Mouse (Mus musculus): ENCODE results near the gene 2210408I21Rik.

2210408I21Rik gene

DNA sequence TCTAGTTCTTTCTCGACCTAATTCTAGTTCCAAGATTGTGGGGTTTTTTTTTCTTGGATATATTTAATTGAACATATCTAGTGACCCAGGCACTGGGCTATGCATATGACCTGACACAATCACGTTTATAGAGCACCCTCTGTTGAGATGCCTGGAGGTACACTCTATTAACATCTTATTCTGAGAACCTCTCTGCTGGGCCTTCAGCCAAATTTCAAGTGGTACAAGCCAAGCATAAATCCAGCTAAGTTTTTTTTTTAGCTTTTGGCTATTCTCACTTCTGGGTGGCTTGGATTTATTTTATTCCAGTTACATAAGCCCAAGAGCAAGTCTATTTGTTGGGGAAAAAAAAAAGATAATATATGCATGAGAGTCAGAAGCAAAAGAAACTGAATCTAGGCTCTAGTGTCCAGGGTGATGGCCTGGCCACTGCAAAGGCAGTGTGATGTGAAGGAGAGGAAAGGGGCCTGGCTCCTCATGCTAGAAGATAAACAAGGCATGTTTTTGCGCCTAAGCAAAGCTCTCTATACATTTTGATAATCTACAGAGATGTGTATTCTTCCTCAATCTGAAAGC lies 139.9 kb downstream of the 2210408I21Rik start:
- no peak for DNase-seq (ENCODE audit: low spot score in 2 of 2)

DNA sequence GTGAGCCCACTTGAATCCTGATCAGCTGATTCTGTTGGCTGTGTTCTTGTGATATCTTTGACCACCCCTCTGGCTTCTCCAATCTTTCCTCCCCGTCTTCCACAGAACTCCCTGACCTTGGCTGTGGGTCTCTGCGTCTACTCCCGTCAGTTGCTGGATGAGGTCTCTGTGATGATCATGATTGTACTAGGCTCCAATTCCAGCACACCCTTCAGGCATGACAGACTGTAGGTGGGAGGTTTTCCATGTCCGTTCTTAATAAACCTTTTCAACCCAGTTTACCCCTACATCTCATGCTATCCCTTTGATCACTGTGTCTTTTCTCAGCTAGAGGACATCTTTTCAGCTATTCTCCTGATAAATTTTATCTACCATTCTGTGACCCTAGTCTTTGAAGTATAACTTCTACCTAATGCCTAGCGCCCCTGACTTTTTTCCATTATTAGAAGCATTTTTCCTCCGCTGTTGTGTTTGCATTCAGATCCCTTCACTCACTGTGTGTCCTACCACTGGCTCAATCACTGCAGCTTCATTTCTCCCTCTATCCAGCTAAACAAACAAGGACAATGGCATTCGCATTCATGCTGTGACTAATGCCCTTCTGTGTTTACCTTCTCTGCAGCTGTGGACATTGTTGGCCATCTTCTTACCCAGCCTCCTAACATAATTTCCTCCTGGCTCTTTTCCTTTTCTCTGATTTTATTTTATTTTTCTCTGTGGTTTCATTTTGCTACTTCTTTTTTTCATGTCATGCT lies 143.5 kb downstream of the 2210408I21Rik start:
- DNase-seq (ENCODE audit: low spot score in 2 of 2): no peak

DNA sequence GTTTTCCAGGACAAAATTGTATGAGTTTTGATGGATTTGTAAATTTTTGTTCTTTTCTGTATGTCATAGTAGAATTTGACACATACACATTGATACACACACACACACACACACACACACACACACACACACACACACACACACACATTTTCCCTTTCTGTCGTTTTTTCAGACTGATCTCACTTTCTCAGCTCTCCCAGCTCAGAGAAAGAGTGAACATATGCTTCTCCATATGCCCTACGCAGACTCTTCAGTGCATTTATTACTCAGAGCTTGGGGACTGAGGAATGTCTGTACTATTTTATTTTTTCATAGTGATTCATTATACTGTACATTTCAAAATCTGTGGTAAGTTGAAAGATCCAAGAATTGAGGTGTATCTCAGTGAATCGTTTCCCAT lies 160.2 kb downstream of the 2210408I21Rik start:
- no peak for DNase-seq (ENCODE audit: low spot score in 2 of 2)

DNA sequence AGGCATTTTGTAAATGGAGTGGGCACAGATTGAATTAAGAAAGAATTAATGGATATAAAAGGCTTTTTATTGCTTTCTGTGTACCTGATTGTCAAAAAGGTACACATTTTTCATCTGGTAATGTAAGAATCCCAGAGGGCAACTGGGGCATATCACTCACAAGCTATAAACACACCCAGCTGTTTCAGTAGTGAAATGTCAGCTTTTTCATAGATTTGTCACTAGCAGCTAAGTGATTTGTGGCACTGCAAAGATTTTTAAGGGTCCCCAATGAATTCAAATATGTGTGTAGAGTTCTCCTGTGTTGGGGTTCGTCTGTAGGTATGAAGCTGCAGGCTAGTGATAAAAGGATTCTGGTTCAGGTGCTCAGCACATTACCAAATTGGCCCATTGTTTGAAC lies 188.8 kb downstream of the 2210408I21Rik start:
- no peak for DNase-seq (ENCODE audit: low spot score in 2 of 2)

DNA sequence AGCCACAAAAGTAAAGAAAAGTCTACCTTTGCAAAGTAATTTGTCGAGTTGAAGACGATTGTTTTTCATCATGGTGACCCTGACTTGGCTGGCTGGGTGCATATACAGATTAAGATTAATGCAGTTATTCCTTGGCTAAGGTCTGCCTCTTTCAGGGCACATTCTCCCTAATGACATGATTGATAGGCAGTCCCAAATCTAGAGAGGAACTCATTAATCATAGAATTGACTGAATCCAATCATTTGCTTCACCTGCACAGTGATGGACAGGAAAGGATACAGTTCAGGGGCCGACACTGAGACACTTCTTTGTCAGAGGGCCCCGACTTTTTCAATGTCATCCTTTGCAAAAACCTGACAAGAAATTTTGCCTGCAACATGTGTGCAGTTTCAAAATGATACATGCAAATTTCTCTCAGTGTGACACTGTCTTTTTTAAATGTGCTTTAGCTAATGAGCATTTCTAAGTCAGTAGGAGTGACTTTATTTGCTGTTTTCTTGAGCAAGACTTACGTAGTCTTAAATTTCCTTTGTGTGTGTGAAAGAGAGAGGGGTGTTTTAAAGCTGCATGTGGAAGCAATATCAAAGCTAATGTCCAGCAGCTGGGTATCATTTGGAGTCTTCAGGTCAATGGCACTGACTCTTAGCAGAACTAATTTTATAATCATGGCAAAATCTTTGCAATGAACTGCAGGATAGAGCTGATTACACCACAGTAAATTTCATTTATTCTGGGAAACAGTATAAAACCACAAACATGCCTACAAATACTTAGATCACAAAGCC lies 191.0 kb downstream of the 2210408I21Rik start:
- no peak for DNase-seq (ENCODE audit: low spot score in 2 of 2)

DNA sequence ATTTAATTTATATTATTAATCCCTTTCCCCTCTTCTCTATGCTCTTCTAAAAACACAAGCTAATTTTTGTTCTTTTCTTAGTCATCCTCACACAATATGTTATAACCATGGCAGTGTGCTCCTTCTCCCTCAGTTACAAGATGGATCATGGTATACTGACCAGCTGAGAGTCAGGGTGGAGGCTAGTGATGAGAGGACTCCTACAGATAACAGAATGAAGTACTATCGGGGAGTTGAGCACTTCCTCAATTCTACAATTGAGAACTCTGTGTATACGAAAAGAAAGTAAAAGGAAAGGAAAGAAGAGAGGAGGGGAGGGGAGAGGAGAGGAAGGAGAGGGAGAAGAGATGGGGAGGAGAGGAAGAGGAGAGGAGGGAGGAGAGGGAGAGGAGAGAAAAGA lies 206.8 kb downstream of the 2210408I21Rik start:
- no peak for DNase-seq (ENCODE audit: low spot score in 2 of 2)

DNA sequence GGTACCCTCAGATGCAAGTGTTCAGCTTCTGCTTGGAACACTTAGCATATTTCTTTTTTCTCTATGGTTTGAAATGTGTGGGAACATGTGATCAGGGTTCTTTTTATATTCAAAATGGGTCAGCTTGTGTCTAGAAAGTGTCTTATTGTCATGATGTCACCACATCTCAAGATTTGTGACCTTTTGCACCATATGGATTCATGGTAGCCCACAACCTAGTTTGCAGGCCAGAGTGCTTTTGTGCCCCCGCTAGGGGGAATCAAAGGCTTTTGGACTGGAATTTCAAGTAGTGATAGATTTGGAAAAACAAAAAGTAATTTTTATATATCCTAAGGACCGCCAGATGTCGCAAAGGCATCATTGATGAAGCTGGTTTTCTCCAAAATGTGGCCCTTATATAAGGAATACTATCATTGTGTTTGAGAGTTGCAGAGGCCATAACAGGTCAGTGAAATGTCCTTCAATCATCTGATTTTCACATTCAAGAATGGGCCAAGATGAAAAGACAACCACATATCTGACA lies 250.2 kb downstream of the 2210408I21Rik start:
- no peak for DNase-seq (ENCODE audit: low spot score in 2 of 2)

DNA sequence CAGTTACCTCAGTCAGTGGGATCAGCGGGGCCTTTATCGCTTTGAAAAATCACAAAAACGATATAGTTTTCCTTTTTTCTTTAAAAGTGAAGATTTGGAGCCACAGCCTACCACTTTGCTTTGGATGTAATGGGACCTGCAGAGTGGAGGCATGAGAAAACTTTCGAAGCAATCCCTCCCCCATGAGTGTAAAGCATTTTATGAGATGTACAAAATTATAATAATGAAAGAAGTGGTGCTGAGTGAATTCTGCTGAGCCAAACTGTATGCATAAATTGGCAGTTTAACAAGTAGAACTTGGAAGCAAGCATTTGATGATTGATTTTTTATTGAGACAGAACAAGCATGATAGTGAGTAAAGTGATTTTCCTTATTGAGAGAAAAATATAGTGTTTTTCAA lies 250.7 kb downstream of the 2210408I21Rik start:
- DNase-seq (ENCODE audit: low spot score in 2 of 2): no peak

DNA sequence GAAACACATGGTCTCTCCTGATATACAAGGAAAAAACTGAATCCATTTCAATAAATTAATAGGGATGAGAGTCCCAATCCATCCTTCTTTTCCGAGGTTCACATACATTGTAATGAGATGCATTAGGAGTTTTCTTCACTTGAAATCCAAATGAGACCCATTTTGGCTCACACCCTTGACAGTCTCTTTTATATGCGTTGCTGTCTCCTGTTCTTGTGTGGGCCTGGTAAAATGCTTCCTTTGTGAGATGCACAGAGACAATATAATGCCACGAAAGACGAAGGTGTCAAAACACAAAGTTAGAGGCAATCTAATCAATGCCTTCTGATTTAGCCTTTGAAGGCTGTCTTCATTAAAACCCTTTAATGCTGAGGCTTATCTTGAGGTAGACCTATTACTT lies 252.8 kb downstream of the 2210408I21Rik start:
- no peak for DNase-seq (ENCODE audit: low spot score in 2 of 2)

DNA sequence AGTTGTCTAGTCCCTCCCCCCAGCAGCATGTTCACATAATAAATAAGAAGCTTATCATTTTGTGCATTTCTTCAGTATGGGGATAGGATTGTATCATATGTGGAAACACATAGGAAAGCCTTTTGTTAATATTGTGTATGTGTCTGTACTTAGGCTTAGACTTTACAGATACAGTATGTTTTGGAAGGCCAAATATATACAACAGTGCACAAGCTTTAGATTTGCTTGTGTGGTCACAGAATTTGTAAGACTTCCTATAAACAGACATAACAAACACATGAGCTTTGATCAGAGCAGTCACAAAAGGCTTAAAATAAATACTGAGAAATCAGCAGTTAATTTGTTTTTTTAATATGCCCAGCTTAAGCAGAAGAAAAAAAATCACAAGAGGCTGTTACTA lies 253.9 kb downstream of the 2210408I21Rik start:
- no peak for DNase-seq (ENCODE audit: low spot score in 2 of 2)

DNA sequence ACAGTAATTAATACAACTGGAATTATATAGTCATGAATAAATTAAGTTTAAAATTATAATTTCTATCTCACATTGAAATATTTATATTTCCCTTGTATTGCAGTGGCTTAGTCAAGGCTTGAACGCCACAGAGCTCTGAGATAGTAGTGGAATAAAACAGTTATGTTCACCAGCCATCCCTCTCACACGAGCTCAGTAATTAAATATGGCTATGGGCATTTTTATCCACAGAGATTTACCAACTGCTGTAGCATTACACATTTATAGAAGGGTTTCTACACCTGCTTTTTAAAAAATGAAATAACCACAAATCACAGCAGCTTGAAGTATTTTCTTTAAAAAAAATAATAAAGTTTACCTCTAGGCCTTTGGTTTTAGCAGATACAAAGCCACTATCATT lies 261.0 kb downstream of the 2210408I21Rik start:
- no peak for DNase-seq (ENCODE audit: low spot score in 2 of 2)

DNA sequence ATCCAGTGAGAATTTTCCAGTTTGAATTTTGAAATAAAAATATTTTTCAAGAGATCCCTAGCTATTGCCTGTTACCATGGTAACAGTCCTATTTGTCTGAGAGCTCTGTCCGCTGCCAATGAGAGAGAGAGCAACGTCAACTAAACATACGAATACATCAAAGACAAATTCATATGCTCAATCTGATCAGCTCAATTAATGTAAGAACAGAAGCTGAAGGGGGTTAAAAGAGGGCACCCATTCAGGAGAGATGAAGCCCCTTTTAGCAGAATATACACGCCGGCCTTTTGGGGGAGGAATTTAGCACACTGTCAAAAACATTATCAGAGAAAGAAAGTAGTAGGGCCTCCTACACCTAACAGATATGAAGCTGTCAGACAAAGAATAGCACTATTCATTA lies 261.6 kb downstream of the 2210408I21Rik start:
- DNase-seq (ENCODE audit: low spot score in 2 of 2): no peak

DNA sequence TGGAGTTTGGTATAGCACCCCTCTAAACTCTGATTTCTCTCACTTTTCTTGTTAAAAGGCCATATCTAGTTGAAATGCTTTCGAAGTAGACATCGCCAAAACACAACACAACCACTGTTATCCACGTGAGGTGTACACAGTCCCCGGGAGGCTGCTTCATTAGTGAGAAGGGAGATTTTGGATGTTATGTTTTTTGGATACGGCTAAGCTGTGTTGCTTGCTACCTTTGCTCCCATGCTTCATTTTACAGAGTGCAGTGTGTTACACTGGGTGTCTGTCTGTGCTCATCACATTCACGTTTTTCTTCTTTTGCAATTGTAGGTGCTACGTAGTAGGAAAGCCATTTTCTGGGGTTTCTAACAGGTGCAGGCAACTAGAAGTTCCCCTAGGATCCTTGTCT lies 262.3 kb downstream of the 2210408I21Rik start:
- DNase-seq (ENCODE audit: low spot score in 2 of 2): no peak

DNA sequence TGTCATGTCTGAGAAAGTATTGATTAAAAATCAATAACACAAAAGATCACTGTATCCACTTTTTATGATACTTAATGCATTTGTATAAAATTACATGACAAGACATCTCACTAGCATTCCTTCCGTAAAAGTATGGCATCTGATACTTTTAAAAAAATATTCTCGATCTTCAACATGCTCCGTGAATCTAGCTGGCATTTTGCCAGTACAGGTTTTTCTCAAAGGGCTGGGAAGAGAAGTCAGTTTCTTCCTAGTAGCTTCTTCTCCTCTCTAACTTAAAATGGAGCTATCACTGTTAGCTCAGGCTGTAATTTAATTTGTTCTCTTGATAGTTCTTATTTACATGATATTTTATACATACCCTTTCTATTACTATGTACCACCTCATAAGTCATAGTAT lies 263.1 kb downstream of the 2210408I21Rik start:
- no peak for DNase-seq (ENCODE audit: low spot score in 2 of 2)

DNA sequence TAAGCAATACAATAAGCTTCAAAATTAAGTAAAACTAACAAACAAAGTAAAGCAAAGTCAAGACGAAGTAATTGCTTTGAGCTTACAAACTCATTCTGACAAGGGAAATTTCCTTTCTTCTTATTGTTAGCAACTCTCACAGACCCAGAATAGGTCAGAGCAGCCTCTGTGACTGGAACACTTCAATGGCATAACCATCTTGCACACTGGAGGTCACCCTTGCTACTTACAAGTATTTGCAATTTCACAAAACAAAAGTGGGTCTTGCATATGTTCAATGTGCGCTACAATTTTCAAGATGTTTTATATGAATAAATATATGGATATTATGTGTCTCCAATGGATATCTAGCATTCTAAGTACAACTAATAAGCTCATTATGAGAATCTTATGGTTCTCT lies 265.4 kb downstream of the 2210408I21Rik start:
- DNase-seq (ENCODE audit: low spot score in 2 of 2): no peak

DNA sequence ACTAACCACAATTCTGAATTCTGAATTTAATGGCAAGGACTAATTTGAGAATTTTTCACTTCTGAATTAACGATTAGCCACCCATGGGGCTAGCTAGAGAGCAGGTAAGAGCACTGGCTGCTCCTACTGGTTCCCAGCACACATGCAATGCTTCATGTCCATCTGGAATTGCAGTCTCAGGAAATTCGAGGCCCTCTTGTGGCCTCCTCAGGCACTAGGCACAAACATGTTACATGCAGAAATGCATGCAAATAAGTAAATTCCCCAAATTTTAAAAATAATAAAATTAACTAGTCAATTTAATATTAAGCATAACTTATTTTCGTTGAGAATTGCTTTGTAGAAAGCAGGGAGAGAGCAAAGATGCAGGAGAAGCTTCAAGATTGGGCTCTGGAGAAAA lies 273.2 kb downstream of the 2210408I21Rik start:
- no peak for DNase-seq (ENCODE audit: low spot score in 2 of 2)

DNA sequence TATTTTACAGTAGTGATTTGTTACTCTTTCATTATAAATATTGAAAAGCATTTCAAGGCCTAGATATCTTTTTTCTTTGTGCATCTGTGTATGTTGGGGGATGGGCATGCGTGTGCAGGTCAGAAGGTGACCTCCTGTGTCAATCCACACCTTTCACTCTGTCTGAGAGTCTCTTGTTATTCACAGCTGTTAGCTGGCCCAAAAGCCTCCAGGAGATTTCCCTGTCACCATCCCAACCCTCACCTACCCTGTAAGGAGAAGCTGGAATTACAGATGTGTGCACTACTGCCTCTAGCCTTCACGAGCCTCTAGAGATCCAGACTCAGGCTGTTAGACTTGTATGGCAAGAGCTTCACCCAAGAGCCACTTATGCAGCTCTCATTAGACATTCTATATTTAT lies 274.5 kb downstream of the 2210408I21Rik start:
- no peak for DNase-seq (ENCODE audit: low spot score in 2 of 2)

DNA sequence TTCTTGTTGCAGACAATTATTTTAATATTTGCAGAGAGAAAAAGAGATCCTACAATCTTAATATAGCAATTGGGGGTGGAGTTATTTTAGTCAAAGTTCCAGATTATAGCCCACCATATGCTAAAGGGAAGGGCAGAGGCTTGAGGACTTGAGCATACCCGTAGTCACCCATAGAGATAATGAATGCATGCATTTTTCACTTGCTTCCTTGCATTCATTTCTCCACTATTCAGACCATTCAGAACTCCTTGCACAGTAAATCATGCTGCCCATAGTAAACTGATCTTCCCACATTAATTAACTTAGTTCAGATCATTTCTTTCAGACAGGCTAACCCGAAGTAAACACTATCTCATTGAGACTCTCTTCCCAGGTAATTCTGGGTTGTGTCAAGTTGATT lies 277.5 kb downstream of the 2210408I21Rik start:
- DNase-seq (ENCODE audit: low spot score in 2 of 2): no peak

DNA sequence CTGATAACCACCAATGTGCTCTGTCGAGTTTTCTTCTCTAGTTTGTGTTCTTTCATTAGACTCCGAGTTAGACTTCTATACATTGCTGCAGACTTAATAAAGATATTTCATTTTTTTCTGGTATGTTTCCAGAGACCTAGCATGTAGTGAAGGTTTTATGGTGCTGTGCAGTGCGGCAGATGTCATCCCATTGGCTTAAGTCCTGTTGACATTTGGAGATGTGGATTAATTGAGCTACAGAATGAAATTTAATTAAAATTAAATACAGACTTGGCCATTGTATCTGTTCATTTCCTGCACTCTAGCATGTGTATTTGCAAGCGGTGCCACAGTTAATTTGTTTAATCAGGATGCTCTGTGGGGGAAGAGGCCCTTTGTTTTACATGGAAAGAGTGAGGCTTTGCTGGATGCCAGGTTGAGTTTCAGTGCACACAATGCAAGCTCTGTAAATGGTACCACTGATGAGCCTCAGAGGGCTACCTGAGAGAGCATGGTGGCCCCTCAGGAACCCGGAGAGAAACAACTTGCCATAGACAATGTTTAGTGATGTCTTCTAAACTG lies 314.7 kb downstream of the 2210408I21Rik start:
- DNase-seq (ENCODE audit: low spot score in 2 of 2): no peak

DNA sequence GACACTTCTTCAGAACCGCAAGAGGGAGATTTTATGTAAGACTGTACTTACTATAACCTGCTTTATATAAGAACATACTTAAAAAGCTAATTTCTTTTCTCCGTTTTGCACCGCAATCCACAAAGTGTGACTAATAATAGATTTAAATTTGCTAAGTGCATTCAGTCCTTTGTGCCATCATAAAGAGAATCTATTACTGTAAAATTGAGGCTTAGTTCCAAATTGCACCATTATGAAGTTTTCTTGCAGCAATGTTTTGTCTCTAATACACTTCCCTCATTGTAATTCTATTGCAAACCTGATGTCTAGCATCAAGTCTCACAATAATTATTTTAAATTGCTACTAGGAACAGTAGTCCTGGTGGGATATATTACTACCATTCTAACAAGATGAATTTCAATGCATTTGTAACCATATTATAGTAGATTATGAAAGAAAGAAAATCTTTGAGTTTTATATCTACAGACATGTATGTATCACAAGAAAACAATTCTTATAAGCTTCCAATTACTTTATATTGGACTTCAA lies 334.8 kb downstream of the 2210408I21Rik start:
- no peak for DNase-seq (ENCODE audit: low spot score in 2 of 2)

DNA sequence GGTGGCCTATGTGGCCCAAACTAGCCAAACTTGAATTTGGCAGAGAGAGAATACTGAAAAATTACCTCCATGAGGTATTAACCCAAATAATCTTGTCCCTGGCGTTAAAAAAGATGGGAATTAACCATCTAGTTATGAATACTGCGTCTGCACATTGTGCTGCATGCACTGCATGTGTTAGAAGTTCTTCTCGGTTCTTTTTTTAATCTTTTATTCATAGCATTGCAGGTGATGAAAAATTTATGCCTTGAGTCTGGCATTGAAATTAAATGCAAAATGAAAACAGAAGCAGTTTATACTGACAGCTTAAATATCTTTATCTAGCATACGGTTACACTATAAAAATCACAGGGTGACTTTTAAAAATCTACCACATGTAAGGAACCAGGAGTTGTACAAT lies 341.1 kb downstream of the 2210408I21Rik start:
- no peak for DNase-seq (ENCODE audit: low spot score in 2 of 2)
